Mouse (Mus musculus) left cerebral cortex, adult 9 months (tissue): ENCODE data around the gene Psmb6.
A peak's percentile ranks its signal among the peaks of the same experiment; 100 is the strongest.

ENCODE experiments used
- DNase-seq, 2 experiments: peaks; one replicate each; pipeline ENCODE4 v3.0.0; 2022; ENCODE audit warnings: low spot score in 2 of 2

The Psmb6 gene

GRCm38 (mm10) chr11:70525184-70525678, at the start of gene Psmb6:
TSS of gene Psmb6 (plus strand) at chr11:70525367.
- DNase-seq = peak; percentile 89 to 95

- no peak for DNase-seq
Measured at GRCm38 (mm10) chr11:70485498-70485897, 39.7 kb upstream of the Psmb6 start.

GRCm38 (mm10) chr11:70487816-70488215, 37.4 kb upstream of the Psmb6 start:
- DNase-seq = no peak

GRCm38 (mm10) chr11:70489138-70489537, 36.0 kb upstream of the Psmb6 start:
- DNase-seq = peak in 1 of 2 experiments; percentile 28

- peak in 1 of 2 experiments; percentile 20 for DNase-seq
Measured at GRCm38 (mm10) chr11:70489684-70490083, 35.5 kb upstream of the Psmb6 start.

- DNase-seq = no peak
Measured at GRCm38 (mm10) chr11:70499566-70500475, 25.3 kb upstream of the Psmb6 start.

GRCm38 (mm10) chr11:70500476-70500812, 24.7 kb upstream of the Psmb6 start:
- DNase-seq = no peak

- no peak for DNase-seq
Measured at GRCm38 (mm10) chr11:70502018-70502417, 23.1 kb upstream of the Psmb6 start.

GRCm38 (mm10) chr11:70504970-70505369, 20.2 kb upstream of the Psmb6 start, which contains the start of gene Tm4sf5:
TSS of gene Tm4sf5 (plus strand) at chr11:70505244.
- DNase-seq = no peak

- DNase-seq = peak in 1 of 2 experiments; percentile 52
Measured at GRCm38 (mm10) chr11:70506385-70506784, 18.8 kb upstream of the Psmb6 start.

GRCm38 (mm10) chr11:70506962-70507515, 18.1 kb upstream of the Psmb6 start:
- DNase-seq = no peak

- peak in 1 of 2 experiments; percentile 55 for DNase-seq
Measured at GRCm38 (mm10) chr11:70509753-70510564, 15.2 kb upstream of the Psmb6 start.

GRCm38 (mm10) chr11:70511242-70511641, 13.9 kb upstream of the Psmb6 start:
- no peak for DNase-seq

- DNase-seq = no peak
Measured at GRCm38 (mm10) chr11:70511825-70512224, 13.3 kb upstream of the Psmb6 start.

- no peak for DNase-seq
Measured at GRCm38 (mm10) chr11:70512709-70513342, 12.3 kb upstream of the Psmb6 start.

- no peak for DNase-seq
Measured at GRCm38 (mm10) chr11:70513520-70513919, 11.6 kb upstream of the Psmb6 start.

- no peak for DNase-seq
Measured at GRCm38 (mm10) chr11:70514288-70514687, 10.9 kb upstream of the Psmb6 start, which contains the start of gene Vmo1. TSS of gene Vmo1 (minus strand) at chr11:70514616.

- peak in 1 of 2 experiments; percentile 43 for DNase-seq
Measured at GRCm38 (mm10) chr11:70516352-70516751, 8.8 kb upstream of the Psmb6 start.

- no peak for DNase-seq
Measured at GRCm38 (mm10) chr11:70518436-70518835, 6.7 kb upstream of the Psmb6 start.

- no peak for DNase-seq
Measured at GRCm38 (mm10) chr11:70518923-70519322, 6.2 kb upstream of the Psmb6 start, which contains the start of gene Gltpd2. TSS of gene Gltpd2 (plus strand) at chr11:70519196.

- no peak for DNase-seq
Measured at GRCm38 (mm10) chr11:70520178-70520769, 4.9 kb upstream of the Psmb6 start.
